Mouse (Mus musculus) embryonic fibroblast, embryonic 13.5 days (primary cell): ENCODE results near the gene Rasgef1b.

ENCODE experiments used
- CTCF ChIP-seq: IDR thresholded peaks from 2 replicates; pipeline ENCODE4 v1.5.1; 2011; ENCODE audit warnings: mild to moderate bottlenecking, control low read depth, low read length, moderate library complexity, borderline replicate concordance; ENCODE audit not compliant: insufficient read depth
- POLR2A ChIP-seq: IDR thresholded peaks from 2 replicates; pipeline ENCODE4 v1.6.1; 2011; ENCODE audit warnings: low read depth, mild to moderate bottlenecking, control low read depth, low read length, moderate library complexity

GRCm38 (mm10) chr5:99587589-99587988, 141.3 kb downstream of the Rasgef1b start:
- no peak for TF ChIP-seq CTCF
- no peak for TF ChIP-seq POLR2A
